Mouse (Mus musculus) heart, postnatal 25 days (tissue): ENCODE data around the gene Rrad. TPM values are rescaled to one million over a fixed set of nuclear protein-coding genes. Genes with fewer than 3 reads are reported as not detected.

ENCODE experiments used
- DNase-seq: peaks from one replicate; pipeline ENCODE4 v3.0.0; 2022; ENCODE audit warnings: low spot score
- intact Hi-C: fragments of 180-260 bp; cut with DNase I; formaldehyde crosslinking; loops from one replicate; pipeline ENCODE4 v1.15.1; 2025
- total RNA-seq, 2 experiments: library from RNA; stranded (reverse); gene quantifications; 2 replicates each; pipeline ENCODE4 v1.2.3; 2021

Gene Rrad
- total RNA-seq, 2 experiments from 2014 or later: 323 to 376 TPM

- intact Hi-C loops: no loop called here
- DNase-seq: no peak
These were observed 38.6 kb downstream of the Rrad start for GRCm38 (mm10) chr8:104592566-104592965.

DNA sequence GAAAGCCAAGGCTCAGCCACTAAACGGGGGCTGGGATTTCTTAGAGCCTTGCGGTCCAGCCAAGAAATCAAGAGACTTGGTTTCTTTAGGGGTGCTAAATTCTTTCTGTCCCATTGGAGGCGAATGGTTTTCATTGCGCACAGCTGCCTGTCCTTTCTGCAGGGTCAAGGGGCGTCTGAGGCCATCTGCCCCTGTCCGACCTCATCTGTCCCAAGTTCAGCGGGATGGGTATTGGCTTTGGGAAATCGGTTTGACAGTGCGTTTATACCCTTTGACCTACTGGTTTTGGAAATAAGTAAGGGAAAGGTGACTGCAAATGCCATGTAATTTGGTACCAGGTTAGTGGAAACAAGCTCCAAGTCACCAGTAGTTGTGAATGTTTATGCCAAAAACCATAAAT lies 39.3 kb downstream of the Rrad start:
- no peak for DNase-seq
- intact Hi-C loops: no loop called here

DNA sequence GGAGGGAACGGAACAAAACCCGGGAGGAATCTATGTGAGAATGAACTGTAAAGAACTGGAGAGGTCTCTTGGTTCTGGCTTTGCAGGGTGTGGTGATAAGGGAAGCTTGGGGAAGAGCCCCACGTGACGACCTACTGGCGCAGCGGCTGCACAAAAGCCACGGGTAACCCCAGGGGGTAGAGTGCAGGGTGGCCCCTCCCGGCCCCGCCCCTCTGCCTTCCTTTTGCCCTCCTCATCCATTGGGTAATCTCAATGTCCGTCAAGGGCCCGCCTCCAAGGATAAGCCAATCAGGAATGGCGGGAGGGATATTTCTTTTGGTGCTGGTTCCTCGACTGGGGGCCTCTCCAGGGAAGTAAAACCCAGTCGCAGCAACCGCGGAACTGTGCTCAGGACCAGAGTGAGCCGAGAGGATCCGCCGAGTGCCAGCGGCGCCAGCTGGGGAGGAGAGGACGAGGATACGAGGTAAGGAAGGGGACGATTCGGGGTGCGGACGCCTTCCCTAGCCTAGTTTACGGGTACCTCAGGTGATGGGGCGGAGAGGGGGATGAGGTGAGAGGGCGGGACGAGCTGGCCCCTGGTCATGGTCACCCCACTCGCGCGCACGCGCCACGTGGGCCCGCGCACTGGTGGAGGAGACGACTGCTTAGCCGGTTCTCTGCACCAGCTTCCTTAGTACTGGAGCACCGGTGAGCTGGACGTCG lies 39.8 kb downstream of the Rrad start, which contains the start of gene Pdp2:
Gene Pdp2, plus strand, starts transcription at position 319 of the 702 bp plus-strand sequence.
- peak; percentile 86 for DNase-seq
- intact Hi-C loops: no loop called here

DNA sequence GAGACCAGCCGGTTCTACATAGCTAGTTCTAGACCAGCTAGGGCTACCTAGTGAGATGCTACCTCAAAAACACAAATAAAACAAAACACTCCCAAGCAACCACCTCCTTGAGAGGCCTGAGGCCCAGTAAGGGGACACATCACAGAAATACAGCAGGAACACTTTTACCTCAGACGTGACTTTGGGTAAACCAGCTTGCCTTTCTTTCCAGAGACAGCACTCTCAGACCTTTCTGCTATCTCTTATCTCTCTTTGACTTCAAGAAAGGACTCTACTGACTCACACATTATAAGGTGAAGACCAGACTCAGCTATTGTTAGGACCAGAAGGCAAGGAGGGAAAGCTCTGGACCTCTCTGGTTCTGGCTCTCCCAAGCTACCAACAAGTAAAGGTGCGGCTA lies 40.8 kb downstream of the Rrad start:
- DNase-seq: no peak
- intact Hi-C loops: no loop called here

GRCm38 (mm10) chr8:104584522-104584921 lies 46.6 kb downstream of the Rrad start:
- intact Hi-C loops: no loop called here
- DNase-seq: no peak

Other genes starting within 250 kb of the Rrad start
- gene Cmtm4, start 235.5 kb downstream of the Rrad start, total RNA-seq: 10 to 100 TPM; 10.5 to 10.6 TPM
- 100 to 1,000 TPM in 1 of 2 experiments, 10 to 100 TPM in 1; 93.5 to 104 TPM for gene Dync1li2, start 188.3 kb downstream of the Rrad start, total RNA-seq
- gene Terb1, start 121.4 kb downstream of the Rrad start, total RNA-seq: not detected
- 10 to 100 TPM; 29.6 to 30.5 TPM for gene Nae1, start 96.7 kb downstream of the Rrad start, total RNA-seq
- 1 to 10 TPM; 2.9 to 3.4 TPM for gene Car7, start 96.6 kb downstream of the Rrad start, total RNA-seq
- gene Pdp2, start 39.9 kb downstream of the Rrad start, total RNA-seq: 10 to 100 TPM; 20.1 to 29.0 TPM
- 1 to 10 TPM; 2.4 to 3.1 TPM for gene Cdh16, start 6.9 kb downstream of the Rrad start, total RNA-seq
- 10 to 100 TPM; 58.7 to 66.5 TPM for gene Ciao2b, start 10.6 kb upstream of the Rrad start, total RNA-seq
- not detected for gene Ces2a, start 102.7 kb upstream of the Rrad start, total RNA-seq
- under 1 TPM; 0.14 to 0.31 TPM for gene Ces2b, start 200.2 kb upstream of the Rrad start, total RNA-seq
- not detected for gene Ces2c, start 215.7 kb upstream of the Rrad start, total RNA-seq